Mouse (Mus musculus): Measurements from ENCODE around the gene Mrps9. TPM values are rescaled to one million over a fixed set of nuclear protein-coding genes. Genes with fewer than 3 reads are reported as not detected.

Gene Mrps9
- total and polyA plus RNA-seq, 2 experiments: 16.4 to 31.0 TPM

DNA sequence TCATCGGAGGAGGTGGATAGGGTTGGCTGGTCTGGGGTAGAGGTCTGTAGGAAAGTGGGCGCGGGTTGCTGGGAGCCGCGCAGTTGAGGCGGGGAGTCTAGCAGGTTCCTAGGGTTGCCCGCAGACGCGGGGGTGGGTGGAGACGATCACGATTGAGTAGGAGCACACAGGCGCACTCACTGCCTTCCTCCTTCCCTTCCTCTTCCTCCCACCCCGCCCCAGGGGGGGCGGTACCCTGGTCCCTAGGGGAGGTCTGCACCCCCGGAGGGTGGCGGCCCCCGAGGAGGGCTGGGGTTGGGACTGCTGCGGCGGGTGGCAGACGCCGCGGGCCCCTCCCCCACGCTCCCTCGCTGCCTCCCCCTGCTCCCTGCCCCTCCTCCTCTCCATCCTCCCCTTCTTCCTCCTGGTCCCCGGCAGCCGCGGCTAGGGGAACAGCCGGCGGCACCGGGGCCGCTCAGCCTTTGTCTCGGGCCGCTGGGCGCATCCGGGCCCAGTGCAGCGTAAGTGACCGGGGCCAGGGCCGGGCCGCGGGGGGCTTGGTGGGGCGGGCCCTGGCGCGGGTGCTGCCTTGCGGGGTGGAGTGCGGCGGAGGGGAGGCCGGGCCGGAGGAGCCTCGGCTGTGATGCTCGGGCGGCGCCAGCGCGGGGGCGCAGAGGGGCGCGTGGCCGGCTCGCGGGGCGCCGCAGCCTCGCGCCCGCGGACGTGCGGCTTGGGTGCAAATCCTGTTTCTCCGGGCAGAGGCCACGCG lies 101.9 kb downstream of the Mrps9 start, which contains the start of gene Gpr45:
Gene Gpr45, plus strand, starts transcription at position 139 of the 748 bp plus-strand sequence.
- Histone ChIP-seq H3K4me1 (ENCODE audit: control insufficient read depth, insufficient read depth, low read length) (0 out of 2 replicates have a peak, but pooled peaks cover 2% of the 10 kb centered on the region), H3K79me2 (ENCODE audit: control insufficient read depth, insufficient read depth, low read length) (no peaks in the 10 kb centered on the region), H3K27me3 (ENCODE audit: control insufficient read depth, insufficient read depth, low read length) (peaks cover 10% of the 10 kb centered on the region), H3K36me3 (ENCODE audit: control insufficient read depth, insufficient read depth, low read length) (no peaks in the 10 kb centered on the region), H3K27ac (replicated peaks; ENCODE audit: insufficient read depth, low read depth, low read length) (no peak within 1 kb of the TSS), H3K9ac (ENCODE audit: low read depth, low read length) (no peak within 1 kb of the TSS), H3K4me3 (ENCODE audit: insufficient read depth, low read depth, low read length) (peak within 1 kb of the TSS; percentile 17; the same call in 1 of the 2 replicates)
- TF ChIP-seq CTCF (IDR thresholded peaks at IDR 0.05; ENCODE audit: low read depth, low read length) (no peak), POLR2A (IDR thresholded peaks at IDR 0.05; ENCODE audit: extremely low read depth, insufficient read depth, low read length) (no peak)
- 3% methylated on average over 56 of the region's 71 CpGs for WGBS
- no peak for DNase-seq (ENCODE audit: extremely low read depth, low read depth, low spot score)

DNA sequence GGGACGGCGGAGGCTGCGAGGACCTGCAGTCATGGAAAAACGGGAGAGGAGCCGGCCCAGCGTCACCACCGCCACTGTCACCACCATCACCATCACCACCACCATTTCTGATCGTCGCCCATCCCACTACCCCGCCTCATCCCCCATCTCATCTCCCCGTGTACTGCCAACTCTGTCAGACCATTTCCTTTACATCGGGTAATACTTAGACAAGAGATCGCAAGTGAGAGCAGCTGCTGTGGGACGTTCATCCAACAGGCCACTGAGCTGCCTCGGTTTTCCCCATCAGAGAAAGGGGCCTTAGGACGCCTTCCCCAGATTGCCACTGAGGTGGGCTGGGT lies 102.4 kb downstream of the Mrps9 start:
- no peak for TF ChIP-seq CTCF (IDR thresholded peaks at IDR 0.05; ENCODE audit: low read depth, low read length)
- no peak for TF ChIP-seq POLR2A (IDR thresholded peaks at IDR 0.05; ENCODE audit: extremely low read depth, insufficient read depth, low read length)
- Histone ChIP-seq H3K27ac (replicated peaks; ENCODE audit: insufficient read depth, low read depth, low read length) (no peak overlapping the region), H3K9ac (ENCODE audit: low read depth, low read length) (no peak overlapping the region), H3K36me3 (ENCODE audit: control insufficient read depth, insufficient read depth, low read length) (no peaks in the 10 kb centered on the region), H3K79me2 (ENCODE audit: control insufficient read depth, insufficient read depth, low read length) (no peaks in the 10 kb centered on the region), H3K4me1 (ENCODE audit: control insufficient read depth, insufficient read depth, low read length) (0 out of 2 replicates have a peak, but pooled peaks cover 2% of the 10 kb centered on the region), H3K27me3 (ENCODE audit: control insufficient read depth, insufficient read depth, low read length) (peaks cover 10% of the 10 kb centered on the region), H3K4me3 (ENCODE audit: insufficient read depth, low read depth, low read length) (peak overlapping the region; percentile 17; the same call in 1 of the 2 replicates)
- no peak for DNase-seq (ENCODE audit: extremely low read depth, low read depth, low spot score)
- WGBS: 6% methylated on average over 13 of the region's 16 CpGs

Other genes with a start within 250 kb of the Mrps9 start
- under 0.01 TPM in 1 of 2 replicates, not detected in the other for gene Pou3f3, start 155.5 kb upstream of the Mrps9 start, total RNA-seq (2014; rRNA removed)
- not detected in 2 replicates for gene Pou3f3, start 155.5 kb upstream of the Mrps9 start, polyA plus RNA-seq (2012; rRNA removed)
- not detected in 2 replicates for gene Gpr45, start 101.6 kb downstream of the Mrps9 start, total RNA-seq (2014; rRNA removed)
- not detected in 2 replicates for gene Gpr45, start 101.6 kb downstream of the Mrps9 start, polyA plus RNA-seq (2012; rRNA removed)
- gene Tgfbrap1, start 247.4 kb downstream of the Mrps9 start, total RNA-seq (2014; rRNA removed): 11.0 and 14.2 TPM in 2 replicates
- gene Tgfbrap1, start 247.4 kb downstream of the Mrps9 start, polyA plus RNA-seq (2012; rRNA removed): 15.8 and 17.2 TPM in 2 replicates
- gene AI597479, start 247.5 kb downstream of the Mrps9 start, total RNA-seq (2014; rRNA removed): 7.9 and 8.0 TPM in 2 replicates
- gene AI597479, start 247.5 kb downstream of the Mrps9 start, polyA plus RNA-seq (2012; rRNA removed): 2.6 and 2.8 TPM in 2 replicates

Measured in liver, adult 2 months (tissue).